Mouse (Mus musculus) bone marrow, adult 2 months (tissue): ENCODE results near the gene Gm11492.

ENCODE experiments used
- CTCF ChIP-seq: fragments of 200-500 bp; IDR thresholded peaks from 2 replicates; pipeline ENCODE4 v1.5.1; 2011; ENCODE audit warnings: low read length, control low read depth; ENCODE audit not compliant: control insufficient read depth, insufficient read depth
- POLR2A ChIP-seq: fragments of 200-500 bp; IDR thresholded peaks from 2 replicates; pipeline ENCODE4 v1.6.1; 2011; ENCODE audit warnings: low read depth, mild to moderate bottlenecking, control low read depth, low read length, borderline replicate concordance; ENCODE audit not compliant: control insufficient read depth

DNA sequence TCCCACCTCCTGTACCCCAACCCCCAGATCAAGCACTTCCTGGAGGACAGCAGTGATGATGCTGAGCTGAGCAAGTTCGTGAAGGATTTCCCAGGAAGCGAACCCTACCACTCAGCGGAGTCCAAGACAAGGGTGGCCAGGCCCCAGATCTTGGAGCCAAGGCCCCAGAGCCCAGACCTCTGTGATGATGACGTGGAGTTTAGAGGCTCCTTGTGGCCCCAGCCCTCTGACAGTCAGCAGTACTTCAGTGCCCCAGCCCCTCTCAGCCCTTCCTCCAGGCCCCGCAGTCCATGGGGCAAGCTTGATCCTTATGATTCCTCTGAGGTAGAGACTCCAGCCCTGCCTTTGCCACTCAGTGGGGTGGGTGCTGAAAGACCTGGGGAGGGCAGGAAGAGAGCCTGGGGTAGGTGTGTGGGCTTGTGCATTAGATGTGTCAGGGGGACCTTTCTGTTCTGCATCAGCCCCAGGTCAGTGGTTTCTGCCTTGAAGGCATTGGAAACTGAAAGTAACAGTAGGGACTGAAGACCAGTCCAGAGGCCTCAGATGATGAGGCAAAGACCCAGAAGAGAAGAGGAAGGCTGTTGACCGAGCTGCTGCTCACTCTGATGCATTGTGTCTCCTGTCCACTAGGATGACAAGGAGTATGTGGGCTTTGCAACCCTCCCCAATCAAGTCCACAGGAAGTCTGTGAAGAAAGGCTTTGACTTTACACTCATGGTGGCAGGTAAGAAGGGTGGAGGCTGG is 17.0 kb downstream of the Gm11492 start:
- TF ChIP-seq CTCF (no peak), POLR2A (no peak)
